Mouse (Mus musculus) small intestine, adult 2 months (tissue): ENCODE measurements around the gene Chn2.

Experiments
- CTCF ChIP-seq: fragments of 200-500 bp; IDR thresholded peaks from 2 replicates; pipeline ENCODE4 v1.5.1; 2012; ENCODE audit warnings: low read depth, mild to moderate bottlenecking, control low read depth, inconsistent platforms, low read length, moderate library complexity, mixed read lengths; ENCODE audit not compliant: insufficient replicate concordance, insufficient read length; ENCODE audit errors: extremely low read depth
- POLR2A ChIP-seq: fragments of 200-500 bp; IDR thresholded peaks from 2 replicates; pipeline ENCODE4 v1.6.1; 2012; ENCODE audit warnings: low read depth, mild to moderate bottlenecking, control low read depth, inconsistent platforms, low read length, moderate library complexity

- TF ChIP-seq CTCF: no peak
- no peak for TF ChIP-seq POLR2A
These were observed 121.3 kb downstream of the Chn2 start for GRCm38 (mm10) chr6:54160677-54161076.
